Mouse (Mus musculus) Muller cell, postnatal 12 days (primary cell): ENCODE data around the gene Naa38.
A peak's percentile ranks its signal among the peaks of the same experiment; 100 is the strongest.
"Not testable (repeated sequence)": the region's sequence is repeated elsewhere in the genome, so short reads cannot be mapped to it uniquely, and the experiment has no call there.

Source experiments
- DNase-seq: peaks from one replicate; pipeline ENCODE4 v3.0.0-alpha.2; 2015; ENCODE audit errors: inconsistent ontology term

Gene Naa38

DNA sequence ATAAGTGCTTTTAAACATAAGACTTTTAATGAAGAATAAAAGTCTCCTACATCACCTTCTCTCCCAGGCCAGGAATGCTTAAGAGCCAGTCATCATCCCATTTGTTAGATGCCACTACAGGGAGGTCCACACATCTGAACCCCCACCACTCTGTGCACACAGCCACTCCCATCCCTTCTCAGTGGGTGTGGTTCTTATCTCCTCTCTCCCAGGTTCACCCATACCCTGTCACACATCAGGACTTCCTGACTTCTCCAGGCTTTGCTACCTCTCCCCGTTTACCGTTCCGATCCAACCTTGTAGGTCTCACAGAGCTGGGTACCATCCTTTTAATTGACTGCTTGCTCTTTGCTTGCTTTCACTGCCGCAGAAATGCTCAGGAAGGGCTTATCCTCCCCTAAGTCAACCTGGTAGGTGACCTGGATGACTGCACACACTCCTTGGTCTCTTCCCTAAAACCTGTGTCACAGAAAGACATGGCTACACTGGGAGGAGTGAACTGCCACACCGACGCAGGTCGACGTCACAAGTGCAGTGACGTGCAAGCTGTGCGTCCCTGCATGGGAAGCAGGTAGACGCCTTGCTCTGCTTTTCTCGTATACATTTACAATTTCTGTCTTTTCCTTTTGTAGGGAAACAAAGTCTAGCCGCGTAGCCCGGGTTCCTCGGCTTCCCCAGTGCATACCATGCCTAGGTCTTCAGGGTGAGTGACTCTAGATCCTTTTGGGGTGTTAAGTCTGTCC is 21.9 kb upstream of the Naa38 start:
- no peak for DNase-seq

GRCm38 (mm10) chr11:69375646-69376045 is 19.6 kb upstream of the Naa38 start:
- DNase-seq: no peak

DNA sequence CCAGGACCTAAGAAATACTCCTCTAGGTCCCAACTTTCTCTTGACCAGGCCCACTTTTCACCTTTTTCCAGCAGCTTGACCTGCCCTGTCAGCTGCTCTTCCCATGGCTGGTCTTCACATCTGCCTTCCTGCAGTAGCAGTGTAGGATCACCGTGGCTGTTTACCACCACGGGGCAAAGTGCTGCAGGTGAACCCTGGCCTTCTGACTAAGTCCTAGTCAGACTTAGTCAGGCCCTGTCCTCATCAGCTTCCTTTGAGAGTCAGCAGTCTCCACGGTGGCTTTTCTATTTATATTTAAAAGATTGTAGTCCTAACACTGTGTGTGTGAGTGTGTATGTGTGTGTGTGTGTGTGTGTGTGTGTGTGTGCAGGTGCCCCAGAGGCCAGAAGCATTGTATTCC is 17.5 kb upstream of the Naa38 start:
- no peak for DNase-seq

GRCm38 (mm10) chr11:69379600-69379999 is 15.7 kb upstream of the Naa38 start:
- DNase-seq: no peak

GRCm38 (mm10) chr11:69381356-69381755 is 13.9 kb upstream of the Naa38 start:
- DNase-seq: no peak

- peak; percentile 83 for DNase-seq
Observed at GRCm38 (mm10) chr11:69382478-69383105, 12.7 kb upstream of the Naa38 start.

- no peak for DNase-seq
Observed at GRCm38 (mm10) chr11:69384979-69385378, 10.3 kb upstream of the Naa38 start.

GRCm38 (mm10) chr11:69386758-69387157 is 8.5 kb upstream of the Naa38 start:
- no peak for DNase-seq

DNA sequence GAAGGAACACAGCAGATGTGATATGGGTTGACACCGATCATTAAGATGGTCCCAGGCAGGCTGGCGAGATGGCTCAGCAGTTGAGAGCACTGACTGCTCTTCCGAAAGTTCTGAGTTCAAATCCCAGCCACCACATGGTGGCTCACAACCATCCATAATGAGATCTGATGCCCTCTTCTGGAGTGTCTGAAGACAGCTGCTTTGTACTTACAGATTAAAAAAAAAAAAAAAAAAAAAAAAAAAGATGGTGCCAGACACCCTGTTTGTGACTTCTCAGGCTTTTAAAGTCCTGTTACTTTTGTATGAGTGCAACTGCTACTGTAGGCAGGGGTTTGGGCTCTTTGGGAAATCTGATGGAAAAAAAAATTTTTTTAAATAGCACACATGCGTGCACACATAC is 6.6 kb upstream of the Naa38 start:
- DNase-seq: no peak

- DNase-seq: peak; percentile 63
Observed at GRCm38 (mm10) chr11:69389531-69390399, 5.5 kb upstream of the Naa38 start.

DNA sequence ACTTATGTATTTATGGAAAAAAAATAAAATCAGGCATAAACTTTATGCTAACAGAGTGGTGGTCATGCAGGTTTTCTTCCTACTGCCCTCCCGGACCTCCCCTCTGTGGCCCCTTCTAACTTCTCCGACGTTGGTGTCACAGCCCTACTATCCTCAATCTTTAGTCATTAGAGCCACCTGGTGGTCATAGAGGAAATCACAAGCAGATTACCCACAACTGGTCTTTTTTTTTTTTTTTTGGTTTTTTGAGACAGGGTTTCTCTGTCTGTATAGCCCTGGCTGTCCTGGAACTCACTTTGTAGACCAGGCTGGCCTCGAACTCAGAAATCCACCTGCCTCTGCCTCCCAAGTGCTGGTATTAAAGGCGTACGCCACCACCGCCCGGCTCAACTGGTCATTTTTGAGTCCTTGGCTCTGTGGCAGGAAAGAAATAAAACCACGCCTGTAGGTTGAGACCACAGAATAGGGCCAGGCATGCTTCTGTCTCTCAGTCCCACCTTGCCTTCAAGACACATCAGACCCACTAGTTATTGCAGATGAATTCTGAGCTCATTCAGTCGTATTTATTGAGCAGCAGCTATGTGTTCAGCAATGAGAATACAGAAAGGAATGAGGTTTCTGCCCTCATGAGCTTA is 4.8 kb upstream of the Naa38 start:
- peak; percentile 49 for DNase-seq

- not testable (repeated sequence) for DNase-seq
Observed at GRCm38 (mm10) chr11:69394591-69395167, 608 bp upstream of the Naa38 start.

GRCm38 (mm10) chr11:69395634-69396373 is 517 bp downstream of the Naa38 start:
- peak; percentile 98 for DNase-seq

DNA sequence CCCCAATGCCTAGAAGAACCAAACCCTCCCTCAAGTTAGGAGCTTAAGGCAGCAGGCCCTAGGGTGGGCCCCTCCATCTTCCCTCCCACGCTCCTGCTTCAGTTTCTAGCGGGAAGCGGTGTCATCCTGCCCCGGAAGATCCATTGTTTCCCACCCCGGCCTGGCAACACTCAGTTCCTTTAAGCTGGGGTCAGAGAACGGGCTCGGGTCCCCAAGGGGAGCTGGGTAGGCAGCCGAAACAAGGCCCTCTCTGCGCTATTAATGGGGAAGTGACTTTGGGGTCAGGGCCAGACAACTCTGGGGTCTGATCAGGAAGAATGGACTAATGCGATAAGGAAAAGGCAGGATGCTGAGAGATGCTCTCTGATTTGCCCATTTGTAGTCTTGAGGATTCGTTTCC is 1.5 kb downstream of the Naa38 start:
- DNase-seq: no peak

DNA sequence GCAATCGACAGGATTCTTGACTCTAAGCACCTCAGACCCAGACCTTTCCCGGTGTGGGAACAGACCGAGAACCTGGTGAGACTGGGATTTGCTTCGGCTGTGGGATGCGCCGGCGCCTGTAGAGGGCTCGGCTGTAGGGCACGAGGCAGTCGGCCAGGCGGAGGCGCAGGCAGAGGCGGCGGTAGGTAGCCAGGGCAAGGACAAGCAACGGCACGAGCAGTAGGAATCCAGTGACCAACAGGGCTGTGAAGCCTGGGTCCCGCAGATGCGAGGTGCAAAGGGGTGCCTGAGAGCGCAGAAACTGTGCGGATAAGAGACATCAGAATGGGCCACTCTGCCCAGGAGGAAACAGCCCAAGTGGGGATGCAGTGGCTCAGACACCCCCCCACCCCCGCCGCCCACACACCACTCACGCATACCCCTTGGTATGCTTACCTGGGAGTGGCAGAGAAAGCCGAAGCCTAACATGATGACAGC is 2.3 kb downstream of the Naa38 start:
- peak; percentile 57 for DNase-seq

- peak; percentile 59 for DNase-seq
Observed at GRCm38 (mm10) chr11:69398059-69398458, 2.8 kb downstream of the Naa38 start, which contains the start of gene Tmem88. Gene Tmem88 (minus strand): TSS chr11:69398234.

DNA sequence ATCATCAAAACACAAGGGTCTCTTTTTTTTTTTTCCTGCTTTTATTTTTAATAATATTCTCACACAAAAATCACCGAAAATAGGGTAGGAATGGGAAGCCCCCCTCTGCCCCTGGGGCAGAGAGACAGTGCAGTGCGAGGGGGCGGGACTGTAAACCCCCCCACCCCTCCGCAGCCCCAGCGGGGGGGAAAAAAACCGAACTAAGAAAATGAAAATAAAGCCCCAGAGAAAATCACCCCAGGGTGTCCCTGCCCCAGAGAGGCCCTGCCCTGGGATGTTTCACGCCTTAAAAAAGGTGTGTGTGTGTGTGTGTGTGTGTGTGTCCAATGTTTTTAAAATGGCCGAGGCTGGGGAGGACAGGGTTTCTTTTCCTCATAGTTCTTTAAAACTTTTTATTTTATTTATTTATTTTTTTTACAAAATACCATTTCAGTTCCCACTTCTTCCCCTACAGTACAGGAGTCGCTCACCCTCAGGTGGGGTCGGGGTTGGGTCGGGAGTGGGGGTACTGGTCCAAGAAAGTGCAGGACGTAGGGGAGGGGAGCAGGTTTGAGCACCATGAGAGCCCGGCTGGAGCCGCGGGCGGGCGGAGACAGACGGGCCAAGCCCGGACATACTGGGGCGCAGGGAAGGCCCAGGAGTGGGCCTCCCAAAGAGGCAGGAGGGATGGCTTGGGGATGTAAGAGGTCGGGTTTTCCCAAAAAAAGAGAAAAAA is 3.4 kb downstream of the Naa38 start:
- DNase-seq: no peak

DNA sequence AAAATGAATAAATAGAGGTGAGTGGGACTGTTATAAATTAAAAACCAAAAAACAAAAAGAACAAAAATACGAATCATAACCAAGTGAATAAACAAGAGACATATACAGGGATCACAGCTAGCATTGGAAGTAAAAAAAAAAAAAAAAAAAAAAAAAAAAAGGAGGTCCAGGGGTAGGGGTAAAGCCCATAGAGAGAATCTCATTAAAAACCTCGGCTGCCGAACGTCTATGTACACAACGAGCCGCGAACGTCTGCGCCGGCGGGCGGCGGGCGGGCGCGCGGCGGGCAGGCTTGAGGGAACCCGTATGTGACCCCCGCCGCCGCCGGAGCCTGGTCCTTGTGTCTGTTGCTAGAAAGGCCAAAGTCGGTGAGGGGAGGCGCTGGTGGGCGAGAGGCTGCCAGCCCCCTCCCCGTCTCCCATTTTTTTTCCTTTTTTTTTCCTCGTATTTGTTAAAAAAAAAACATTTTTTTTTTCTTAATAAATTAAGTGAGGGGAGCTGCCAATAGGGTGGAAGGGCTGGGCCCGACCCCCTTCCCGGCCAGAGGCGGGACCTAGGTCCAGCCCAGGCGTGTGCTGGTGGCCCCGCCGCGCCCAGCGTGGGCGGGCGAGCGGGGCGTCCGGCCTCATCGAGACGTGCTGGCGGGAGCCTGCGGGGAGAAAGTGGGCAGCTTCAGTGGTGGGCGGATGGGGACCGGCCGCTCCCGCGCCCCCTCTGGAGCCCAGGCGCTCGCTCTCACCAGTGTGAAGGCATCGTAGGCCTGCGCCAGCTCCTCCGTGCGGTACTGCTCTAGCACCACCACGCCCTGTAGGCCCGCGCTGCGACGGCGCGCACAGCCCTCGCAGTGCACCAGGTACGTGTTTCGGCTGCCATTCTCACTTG is 4.2 kb downstream of the Naa38 start:
- DNase-seq: no peak
